Mouse (Mus musculus): Measurements from ENCODE around the gene Exog. TPM values are rescaled to one million over a fixed set of nuclear protein-coding genes. Genes with fewer than 3 reads are reported as not detected.

The Exog gene
- polyA plus RNA-seq, 1 experiment from 2014 or later, result 4.4 TPM

- TF ChIP-seq CTCF (IDR thresholded peaks at IDR 0.05; ENCODE audit: low read depth), result no peak
Observed at GRCm38 (mm10) chr9:119478345-119478744, 33.6 kb downstream of the Exog start.

GRCm38 (mm10) chr9:119479297-119479696 is 34.6 kb downstream of the Exog start:
- no peaks in the 10 kb centered on the region for H3K9me3 ChIP-seq (ENCODE audit: control insufficient read depth)
- no peak overlapping the region for H3K4me3 ChIP-seq (ENCODE audit: low read depth, low read length)
- H3K9ac ChIP-seq (ENCODE audit: low read depth, low read length), result no peak overlapping the region
- ATAC-seq, result no peak
- H3K36me3 ChIP-seq (ENCODE audit: control insufficient read depth, insufficient read depth), result no peaks in the 10 kb centered on the region
- H3K27ac ChIP-seq (ENCODE audit: low read depth, low read length), result no peak overlapping the region
- no peak for TF ChIP-seq CTCF (IDR thresholded peaks at IDR 0.05; ENCODE audit: low read depth)
- H3K4me1 ChIP-seq (replicated peaks; ENCODE audit: control insufficient read depth, insufficient read depth, low read length), result no peaks in the 10 kb centered on the region
- no peaks in the 10 kb centered on the region for H3K27me3 ChIP-seq (replicated peaks; ENCODE audit: control insufficient read depth, insufficient read depth, low read length)
- WGBS, result 50% methylated on average over 8 of the region's 8 CpGs
- H3K4me2 ChIP-seq (replicated peaks; ENCODE audit: low read depth), result no peak overlapping the region

More at GRCm38 (mm10) chr9:119478345-119478744, 33.6 kb downstream of the Exog start:
- Histone ChIP-seq H3K4me2 (replicated peaks; ENCODE audit: low read depth) (no peak overlapping the region), H3K9me3 (ENCODE audit: control insufficient read depth) (no peaks in the 10 kb centered on the region), H3K27ac (ENCODE audit: low read depth, low read length) (no peak overlapping the region), H3K4me1 (replicated peaks; ENCODE audit: control insufficient read depth, insufficient read depth, low read length) (no peaks in the 10 kb centered on the region), H3K9ac (ENCODE audit: low read depth, low read length) (no peak overlapping the region), H3K4me3 (ENCODE audit: low read depth, low read length) (no peak overlapping the region), H3K36me3 (ENCODE audit: control insufficient read depth, insufficient read depth) (no peaks in the 10 kb centered on the region), H3K27me3 (replicated peaks; ENCODE audit: control insufficient read depth, insufficient read depth, low read length) (no peaks in the 10 kb centered on the region)
- WGBS, result 82% methylated on average over 11 of the region's 11 CpGs
- no peak for ATAC-seq

- Histone ChIP-seq H3K27ac (ENCODE audit: low read depth, low read length) (no peak overlapping the region), H3K4me1 (replicated peaks; ENCODE audit: control insufficient read depth, insufficient read depth, low read length) (no peaks in the 10 kb centered on the region), H3K9ac (ENCODE audit: low read depth, low read length) (no peak overlapping the region), H3K4me2 (replicated peaks; ENCODE audit: low read depth) (no peak overlapping the region), H3K9me3 (ENCODE audit: control insufficient read depth) (no peaks in the 10 kb centered on the region), H3K27me3 (replicated peaks; ENCODE audit: control insufficient read depth, insufficient read depth, low read length) (no peaks in the 10 kb centered on the region), H3K36me3 (ENCODE audit: control insufficient read depth, insufficient read depth) (no peaks in the 10 kb centered on the region), H3K4me3 (ENCODE audit: low read depth, low read length) (no peak overlapping the region)
- 62% methylated on average over 4 of the region's 4 CpGs for WGBS
- ATAC-seq, result no peak
- no peak for TF ChIP-seq CTCF (IDR thresholded peaks at IDR 0.05; ENCODE audit: low read depth)
Observed at GRCm38 (mm10) chr9:119481612-119482011, 36.9 kb downstream of the Exog start.

GRCm38 (mm10) chr9:119483554-119484353 is 39.0 kb downstream of the Exog start:
- no peak overlapping the region for H3K27ac ChIP-seq (ENCODE audit: low read depth, low read length)
- no peak for TF ChIP-seq CTCF (IDR thresholded peaks at IDR 0.05; ENCODE audit: low read depth)
- H3K9me3 ChIP-seq (ENCODE audit: control insufficient read depth), result no peaks in the 10 kb centered on the region
- H3K4me3 ChIP-seq (ENCODE audit: low read depth, low read length), result no peak overlapping the region
- H3K4me2 ChIP-seq (replicated peaks; ENCODE audit: low read depth), result no peak overlapping the region
- H3K9ac ChIP-seq (ENCODE audit: low read depth, low read length), result no peak overlapping the region
- ATAC-seq, result no peak
- WGBS, result 54% methylated on average over 23 of the region's 23 CpGs
- no peaks in the 10 kb centered on the region for H3K4me1 ChIP-seq (replicated peaks; ENCODE audit: control insufficient read depth, insufficient read depth, low read length)
- H3K27me3 ChIP-seq (replicated peaks; ENCODE audit: control insufficient read depth, insufficient read depth, low read length), result no peaks in the 10 kb centered on the region
- no peaks in the 10 kb centered on the region for H3K36me3 ChIP-seq (ENCODE audit: control insufficient read depth, insufficient read depth)

- H3K9me3 ChIP-seq (ENCODE audit: control insufficient read depth), result no peaks in the 10 kb centered on the region
- no peak overlapping the region for H3K27ac ChIP-seq (ENCODE audit: low read depth, low read length)
- no peak overlapping the region for H3K4me2 ChIP-seq (replicated peaks; ENCODE audit: low read depth)
- H3K9ac ChIP-seq (ENCODE audit: low read depth, low read length), result no peak overlapping the region
- no peak overlapping the region for H3K4me3 ChIP-seq (ENCODE audit: low read depth, low read length)
- H3K4me1 ChIP-seq (replicated peaks; ENCODE audit: control insufficient read depth, insufficient read depth, low read length), result no peaks in the 10 kb centered on the region
- TF ChIP-seq CTCF (IDR thresholded peaks at IDR 0.05; ENCODE audit: low read depth), result no peak
- WGBS, result 65% methylated on average over 9 of the region's 9 CpGs
- H3K27me3 ChIP-seq (replicated peaks; ENCODE audit: control insufficient read depth, insufficient read depth, low read length), result no peaks in the 10 kb centered on the region
- ATAC-seq, result no peak
- H3K36me3 ChIP-seq (ENCODE audit: control insufficient read depth, insufficient read depth), result no peaks in the 10 kb centered on the region
Observed at GRCm38 (mm10) chr9:119484420-119484819, 39.7 kb downstream of the Exog start.

- 84% methylated on average over 13 of the region's 13 CpGs for WGBS
- H3K27ac ChIP-seq (ENCODE audit: low read depth, low read length), result no peak overlapping the region
- TF ChIP-seq CTCF (IDR thresholded peaks at IDR 0.05; ENCODE audit: low read depth), result no peak
- H3K4me3 ChIP-seq (ENCODE audit: low read depth, low read length), result no peak overlapping the region
- H3K4me2 ChIP-seq (replicated peaks; ENCODE audit: low read depth), result no peak overlapping the region
- no peak for ATAC-seq
- H3K27me3 ChIP-seq (replicated peaks; ENCODE audit: control insufficient read depth, insufficient read depth, low read length), result no peaks in the 10 kb centered on the region
- H3K36me3 ChIP-seq (ENCODE audit: control insufficient read depth, insufficient read depth), result no peaks in the 10 kb centered on the region
- no peaks in the 10 kb centered on the region for H3K4me1 ChIP-seq (replicated peaks; ENCODE audit: control insufficient read depth, insufficient read depth, low read length)
- H3K9me3 ChIP-seq (ENCODE audit: control insufficient read depth), result no peaks in the 10 kb centered on the region
- H3K9ac ChIP-seq (ENCODE audit: low read depth, low read length), result no peak overlapping the region
Observed at GRCm38 (mm10) chr9:119484868-119485267, 40.1 kb downstream of the Exog start.
